Mouse (Mus musculus): ENCODE measurements around the gene Gls2. TPM values are rescaled to one million over a fixed set of nuclear protein-coding genes. Genes with fewer than 3 reads are reported as not detected.
"Not testable (repeated sequence)": the region's sequence is repeated elsewhere in the genome, so short reads cannot be mapped to it uniquely, and the experiment has no call there.

Gls2 gene
- 1.6 and 1.7 TPM in 2 replicates for polyA plus RNA-seq (2015; fragmentation: Nextera tagmentation; extraction: Ambion mirVana)

DNA sequence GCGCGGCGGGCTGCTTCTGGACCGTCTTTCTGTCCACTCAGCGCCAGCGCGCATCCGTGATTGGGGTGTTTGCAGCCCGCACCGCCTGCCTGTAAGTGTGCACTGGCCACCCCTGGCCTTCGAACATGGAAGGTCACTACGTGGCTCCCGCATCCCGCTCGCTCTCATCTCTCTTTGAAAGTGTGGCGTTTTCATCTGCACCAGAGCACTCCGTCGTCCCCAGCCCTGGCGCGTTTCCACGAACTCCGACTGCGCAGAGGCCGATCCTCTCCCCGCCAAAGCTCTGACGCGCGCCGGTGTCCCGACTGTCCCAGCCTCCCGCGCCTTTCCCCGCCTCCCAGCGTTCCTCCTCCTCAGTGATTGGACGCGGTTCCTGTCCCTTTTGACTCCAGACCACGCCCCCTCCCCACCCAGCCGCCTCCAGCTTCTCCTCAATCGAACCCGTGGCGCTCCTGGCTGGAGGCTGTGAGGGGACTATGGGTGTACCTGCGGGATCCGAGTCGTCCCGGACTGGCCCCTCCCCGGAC, at the start of gene Gls2:
Gene Gls2 (plus strand): TSS at position 434 of the 527 bp plus-strand sequence.
- Histone ChIP-seq H3K4me3 (ENCODE audit: low read length) (peak within 1 kb of the TSS; percentile 73), H3K27ac (ENCODE audit: low read length) (peak within 1 kb of the TSS; percentile 38; the same call in 1 of the 2 replicates), H3K27me3 (ENCODE audit: control insufficient read depth, insufficient read depth, low read depth, low read length) (peaks cover 5% of the 10 kb centered on the region; the same call in 1 of the 2 replicates), H3K4me2 (ENCODE audit: low read depth, low read length) (peak within 1 kb of the TSS; percentile 99), H3K9me3 (ENCODE audit: control insufficient read depth, low read length) (no peaks in the 10 kb centered on the region), H3K4me1 (replicated peaks; ENCODE audit: control insufficient read depth, insufficient read depth, low read length) (peaks cover 8% of the 10 kb centered on the region), H3K9ac (ENCODE audit: low read length) (peak within 1 kb of the TSS; percentile 74), H3K36me3 (ENCODE audit: control insufficient read depth, insufficient read depth, low read length) (no peaks in the 10 kb centered on the region)
- WGBS = 1% methylated on average over 45 of the region's 46 CpGs
- ATAC-seq (ENCODE audit: low read depth) = peak; percentile 98

DNA sequence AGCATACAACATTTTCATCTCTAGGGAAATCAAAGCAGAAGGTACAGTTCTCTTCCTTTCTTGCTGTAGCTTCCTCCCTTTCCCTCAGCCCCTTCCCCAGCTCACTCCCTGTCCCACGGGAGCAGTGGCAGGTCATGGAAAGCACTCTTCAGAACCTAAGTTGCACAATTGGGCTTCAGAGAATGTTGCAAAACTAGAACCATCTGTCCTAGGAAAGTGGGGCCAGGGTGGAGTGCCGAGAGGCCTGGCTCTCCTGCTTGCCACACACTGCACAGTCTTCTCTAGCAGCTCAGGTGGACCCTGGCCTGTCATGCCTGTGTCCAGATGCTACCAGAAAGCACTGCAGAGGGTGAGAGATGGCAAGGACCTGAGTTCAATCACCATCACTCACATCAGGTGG, 49.3 kb upstream of the Gls2 start:
- Histone ChIP-seq H3K36me3 (ENCODE audit: control insufficient read depth, insufficient read depth, low read length) (peaks cover 9% of the 10 kb centered on the region; the same call in 1 of the 2 replicates), H3K4me2 (ENCODE audit: low read depth, low read length) (no peak overlapping the region), H3K4me3 (ENCODE audit: low read length) (no peak overlapping the region), H3K9me3 (ENCODE audit: control insufficient read depth, low read length) (no peaks in the 10 kb centered on the region), H3K27ac (ENCODE audit: low read length) (no peak overlapping the region), H3K9ac (ENCODE audit: low read length) (no peak overlapping the region), H3K27me3 (ENCODE audit: control insufficient read depth, insufficient read depth, low read depth, low read length) (no peaks in the 10 kb centered on the region), H3K4me1 (replicated peaks; ENCODE audit: control insufficient read depth, insufficient read depth, low read length) (peaks cover 7% of the 10 kb centered on the region)
- WGBS = 67% methylated on average over 2 of the region's 2 CpGs
- no peak for ATAC-seq (ENCODE audit: low read depth)

DNA sequence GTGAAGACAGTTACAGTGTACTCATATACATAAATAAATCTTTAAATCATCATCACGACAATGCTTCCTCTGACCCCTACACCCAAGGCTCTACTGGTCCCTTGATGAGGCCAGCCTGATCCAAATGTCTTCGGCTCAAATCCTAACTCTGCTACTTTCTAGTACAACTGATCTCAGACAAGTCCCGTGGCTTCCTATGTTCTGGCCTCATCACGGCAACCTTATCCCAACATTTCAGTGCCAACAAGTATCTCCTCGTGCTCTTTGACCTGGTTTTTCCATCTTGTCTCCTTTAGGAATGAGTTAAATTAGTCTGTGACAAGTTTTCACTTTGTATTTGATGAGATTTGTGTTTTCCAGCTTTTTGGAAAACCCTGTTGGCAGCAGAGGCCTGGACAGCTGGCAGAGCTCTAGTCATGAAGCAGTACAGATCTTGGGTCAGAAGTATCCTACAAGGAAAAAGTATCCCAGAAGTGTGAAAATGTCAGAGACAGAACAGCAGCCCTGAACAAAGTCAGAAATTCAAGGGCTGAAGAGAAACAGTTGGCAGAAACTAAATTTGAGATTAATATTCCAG, 45.4 kb upstream of the Gls2 start:
- H3K9ac ChIP-seq (ENCODE audit: low read length) = peak overlapping the region; percentile 40; the same call in 1 of the 2 replicates

DNA sequence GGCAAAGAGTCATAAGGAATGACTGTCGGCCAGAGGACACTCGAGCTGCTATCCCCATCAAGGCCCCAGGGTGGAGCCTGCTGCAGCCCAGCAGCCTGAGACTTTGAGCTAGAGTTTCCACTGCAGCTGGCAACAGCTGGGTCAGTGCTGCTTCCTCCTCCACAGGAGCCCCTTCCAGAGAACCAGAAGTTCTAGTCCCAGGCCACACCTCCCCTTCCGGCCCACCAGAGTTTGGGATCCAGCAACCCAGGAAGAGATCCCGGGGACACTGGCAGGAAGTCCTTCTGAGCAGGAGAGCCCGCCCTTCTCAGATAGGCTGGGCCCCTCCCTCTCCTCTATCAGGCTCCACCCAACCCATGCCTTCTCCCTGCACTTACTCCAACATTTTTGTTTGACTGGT, 44.7 kb upstream of the Gls2 start:
- 2% methylated on average over 5 of the region's 5 CpGs for WGBS
- peak overlapping the region; percentile 25 for H3K4me3 ChIP-seq (ENCODE audit: low read length)
- H3K9ac ChIP-seq (ENCODE audit: low read length) = peak overlapping the region; percentile 40
- H3K27me3 ChIP-seq (ENCODE audit: control insufficient read depth, insufficient read depth, low read depth, low read length) = no peaks in the 10 kb centered on the region
- no peaks in the 10 kb centered on the region for H3K36me3 ChIP-seq (ENCODE audit: control insufficient read depth, insufficient read depth, low read length)
- peaks cover 12% of the 10 kb centered on the region for H3K4me1 ChIP-seq (replicated peaks; ENCODE audit: control insufficient read depth, insufficient read depth, low read length)
- ATAC-seq (ENCODE audit: low read depth) = peak; percentile 98
- H3K9me3 ChIP-seq (ENCODE audit: control insufficient read depth, low read length) = no peaks in the 10 kb centered on the region
- peak overlapping the region; percentile 37 for H3K4me2 ChIP-seq (ENCODE audit: low read depth, low read length)
- H3K27ac ChIP-seq (ENCODE audit: low read length) = peak overlapping the region; percentile 88

More for the DNA sequence above, 45.4 kb upstream of the Gls2 start:
- no peaks in the 10 kb centered on the region for H3K27me3 ChIP-seq (ENCODE audit: control insufficient read depth, insufficient read depth, low read depth, low read length)
- H3K4me3 ChIP-seq (ENCODE audit: low read length) = no peak overlapping the region; the same call in 1 of the 2 replicates
- peaks cover 8% of the 10 kb centered on the region for H3K4me1 ChIP-seq (replicated peaks; ENCODE audit: control insufficient read depth, insufficient read depth, low read length)
- H3K9me3 ChIP-seq (ENCODE audit: control insufficient read depth, low read length) = no peaks in the 10 kb centered on the region
- peak overlapping the region; percentile 88 for H3K27ac ChIP-seq (ENCODE audit: low read length)
- no peaks in the 10 kb centered on the region for H3K36me3 ChIP-seq (ENCODE audit: control insufficient read depth, insufficient read depth, low read length)
- peak overlapping the region; percentile 37; the same call in 1 of the 2 replicates for H3K4me2 ChIP-seq (ENCODE audit: low read depth, low read length)
- ATAC-seq (ENCODE audit: low read depth) = no peak
- 68% methylated on average over 5 of the region's 5 CpGs for WGBS

DNA sequence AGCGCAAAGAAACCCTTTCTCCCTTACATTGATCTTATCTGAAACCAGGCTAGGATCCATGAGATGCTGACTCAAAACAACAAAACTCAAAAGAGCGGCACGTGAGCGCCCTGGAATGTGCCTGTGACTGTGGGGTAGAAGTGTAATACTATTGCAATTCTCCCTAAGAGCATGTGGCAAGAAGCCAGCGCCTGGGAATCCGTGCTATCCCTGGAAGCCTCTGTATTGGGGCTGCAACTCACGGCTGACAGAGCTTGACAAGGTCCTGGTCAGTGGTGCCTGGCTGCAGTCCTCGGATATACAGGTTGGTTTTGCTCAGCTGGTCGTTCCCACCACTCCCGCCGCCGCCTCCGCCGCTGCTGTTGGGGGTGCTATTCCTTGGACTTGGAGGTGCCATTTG, 43.3 kb upstream of the Gls2 start:
- H3K4me1 ChIP-seq (replicated peaks; ENCODE audit: control insufficient read depth, insufficient read depth, low read length) = peaks cover 12% of the 10 kb centered on the region
- no peaks in the 10 kb centered on the region for H3K9me3 ChIP-seq (ENCODE audit: control insufficient read depth, low read length)
- H3K9ac ChIP-seq (ENCODE audit: low read length) = no peak overlapping the region
- no peak overlapping the region for H3K4me3 ChIP-seq (ENCODE audit: low read length)
- H3K27me3 ChIP-seq (ENCODE audit: control insufficient read depth, insufficient read depth, low read depth, low read length) = no peaks in the 10 kb centered on the region
- H3K27ac ChIP-seq (ENCODE audit: low read length) = no peak overlapping the region
- 73% methylated on average over 14 of the region's 14 CpGs for WGBS
- H3K36me3 ChIP-seq (ENCODE audit: control insufficient read depth, insufficient read depth, low read length) = no peaks in the 10 kb centered on the region
- no peak for ATAC-seq (ENCODE audit: low read depth)
- H3K4me2 ChIP-seq (ENCODE audit: low read depth, low read length) = no peak overlapping the region

DNA sequence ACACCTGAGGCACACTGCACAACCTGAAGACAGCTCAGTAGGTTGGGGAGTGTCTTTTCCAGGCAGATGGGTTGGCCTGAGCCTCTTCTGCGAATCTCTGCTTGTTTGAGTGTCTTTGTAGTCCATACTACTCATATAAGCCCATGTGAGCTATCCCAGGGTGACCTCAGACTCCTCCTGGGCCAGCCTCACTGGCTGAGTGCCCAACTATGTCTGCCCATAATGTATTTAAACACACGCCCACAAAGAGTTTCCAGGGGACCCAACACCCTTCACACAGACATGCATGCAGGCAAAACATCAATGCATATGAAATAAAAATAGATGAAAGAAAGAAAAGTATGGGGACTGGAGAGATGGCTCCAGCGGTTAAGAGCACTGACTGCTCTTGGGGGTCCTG, 40.3 kb upstream of the Gls2 start:
- Histone ChIP-seq H3K27ac (ENCODE audit: low read length) (no peak overlapping the region), H3K27me3 (ENCODE audit: control insufficient read depth, insufficient read depth, low read depth, low read length) (no peaks in the 10 kb centered on the region), H3K36me3 (ENCODE audit: control insufficient read depth, insufficient read depth, low read length) (no peaks in the 10 kb centered on the region), H3K4me2 (ENCODE audit: low read depth, low read length) (no peak overlapping the region), H3K4me3 (ENCODE audit: low read length) (no peak overlapping the region), H3K9me3 (ENCODE audit: control insufficient read depth, low read length) (no peaks in the 10 kb centered on the region), H3K4me1 (replicated peaks; ENCODE audit: control insufficient read depth, insufficient read depth, low read length) (peaks cover 10% of the 10 kb centered on the region), H3K9ac (ENCODE audit: low read length) (no peak overlapping the region)
- ATAC-seq (ENCODE audit: low read depth) = no peak
- WGBS = 62% methylated on average over 3 of the region's 3 CpGs

DNA sequence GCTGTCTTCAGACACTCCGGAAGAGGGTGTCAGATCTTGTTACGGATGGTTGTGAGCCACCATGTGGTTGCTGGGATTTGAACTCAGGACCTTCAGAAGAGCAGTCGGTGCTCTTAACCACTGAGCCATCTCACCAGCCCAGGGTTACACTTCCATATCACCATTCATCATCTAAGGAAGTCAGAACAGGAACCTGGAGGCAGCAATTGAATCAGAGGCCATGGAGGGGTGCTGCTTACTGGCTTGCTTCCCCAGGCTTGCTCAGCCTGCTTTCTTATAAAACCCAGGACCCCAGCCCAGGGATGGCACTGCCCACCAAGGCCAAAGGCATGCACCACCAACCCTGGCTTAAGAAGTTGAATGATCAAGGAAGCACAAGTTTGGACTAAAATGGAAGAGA, 28.5 kb upstream of the Gls2 start:
- not testable (repeated sequence) for H3K27ac ChIP-seq (ENCODE audit: low read length); H3K36me3 ChIP-seq (ENCODE audit: control insufficient read depth, insufficient read depth, low read length); H3K27me3 ChIP-seq (ENCODE audit: control insufficient read depth, insufficient read depth, low read depth, low read length); H3K4me1 ChIP-seq (replicated peaks; ENCODE audit: control insufficient read depth, insufficient read depth, low read length); H3K4me2 ChIP-seq (ENCODE audit: low read depth, low read length); H3K9ac ChIP-seq (ENCODE audit: low read length); ATAC-seq (ENCODE audit: low read depth); H3K4me3 ChIP-seq (ENCODE audit: low read length); H3K9me3 ChIP-seq (ENCODE audit: control insufficient read depth, low read length)
- 83% methylated on average over 1 of the region's 3 CpGs for WGBS

DNA sequence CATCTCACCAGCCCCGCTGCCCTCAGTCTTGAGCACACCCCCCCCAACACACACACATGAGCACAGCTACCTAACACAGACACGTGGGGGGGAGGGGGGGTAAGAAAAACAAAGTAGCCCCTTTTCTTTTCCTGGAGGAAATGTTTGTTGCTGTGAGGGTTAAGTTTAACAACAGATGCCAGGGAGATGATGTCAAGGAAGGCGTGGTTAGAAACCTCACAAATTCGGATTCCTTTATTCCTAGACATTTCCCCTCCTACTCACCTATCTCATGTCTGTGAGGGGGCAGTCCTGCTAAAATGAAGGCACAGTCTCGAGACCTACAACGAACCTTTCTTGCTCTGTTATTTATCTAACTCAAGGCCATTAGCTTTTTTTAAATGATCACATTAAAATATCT, 27.2 kb upstream of the Gls2 start:
- 39% methylated on average over 6 of the region's 6 CpGs for WGBS
- H3K9ac ChIP-seq (ENCODE audit: low read length) = no peak overlapping the region; the same call in 1 of the 2 replicates
- no peak overlapping the region for H3K4me3 ChIP-seq (ENCODE audit: low read length)
- H3K27me3 ChIP-seq (ENCODE audit: control insufficient read depth, insufficient read depth, low read depth, low read length) = no peaks in the 10 kb centered on the region
- H3K4me2 ChIP-seq (ENCODE audit: low read depth, low read length) = no peak overlapping the region
- peak; percentile 31; the same call in 1 of the 2 replicates for ATAC-seq (ENCODE audit: low read depth)
- H3K36me3 ChIP-seq (ENCODE audit: control insufficient read depth, insufficient read depth, low read length) = no peaks in the 10 kb centered on the region
- no peaks in the 10 kb centered on the region for H3K9me3 ChIP-seq (ENCODE audit: control insufficient read depth, low read length)
- peaks cover 7% of the 10 kb centered on the region; the same call in 1 of the 2 replicates for H3K4me1 ChIP-seq (replicated peaks; ENCODE audit: control insufficient read depth, insufficient read depth, low read length)
- H3K27ac ChIP-seq (ENCODE audit: low read length) = peak overlapping the region; percentile 28

DNA sequence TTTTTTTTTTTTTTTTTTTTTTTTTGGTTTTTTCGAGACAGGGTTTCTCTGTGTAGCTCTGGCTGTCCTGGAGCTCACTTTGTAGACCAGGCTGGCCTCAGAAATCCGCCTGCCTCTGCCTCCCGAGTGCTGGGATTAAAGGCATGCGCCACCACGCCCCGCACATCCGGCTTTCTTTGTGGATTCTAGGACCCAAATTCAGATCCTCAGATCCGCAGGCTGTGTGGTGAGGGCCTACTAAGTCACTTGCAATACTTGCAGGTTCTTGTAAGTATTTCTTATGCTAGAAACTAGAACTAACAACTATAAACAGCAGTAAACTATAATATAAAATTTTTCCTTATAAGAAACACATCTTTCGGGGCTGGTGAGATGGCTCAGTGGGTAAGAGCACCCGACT, 22.9 kb upstream of the Gls2 start:
- H3K9me3 ChIP-seq (ENCODE audit: control insufficient read depth, low read length); ATAC-seq (ENCODE audit: low read depth); H3K9ac ChIP-seq (ENCODE audit: low read length); H3K4me2 ChIP-seq (ENCODE audit: low read depth, low read length); H3K27me3 ChIP-seq (ENCODE audit: control insufficient read depth, insufficient read depth, low read depth, low read length); H3K36me3 ChIP-seq (ENCODE audit: control insufficient read depth, insufficient read depth, low read length); H3K27ac ChIP-seq (ENCODE audit: low read length); H3K4me3 ChIP-seq (ENCODE audit: low read length): not testable (repeated sequence)
- peaks cover 18% of the 10 kb centered on the region for H3K4me1 ChIP-seq (replicated peaks; ENCODE audit: control insufficient read depth, insufficient read depth, low read length)
- WGBS = 96% methylated on average over 9 of the region's 10 CpGs
